9 mouse cellular contexts compared by ENCODE assay signal in genomic region chr2:121295608-121296571, GRCm38 (mm10). TPM values are rescaled to one million over a fixed set of nuclear protein-coding genes. Genes with fewer than 3 reads are reported as not detected.
DNase-seq lines count a peak whose midpoint lies in the region; ATAC-seq and TF ChIP-seq lines count a peak whose summit lies in the region.
"Had no signal": no experiment of that assay in that cellular context is flagged by ENCODE, and none has a peak within 500 bp of the region (broad histone marks: within the 10 kb centered on the region; RNA-seq: fewer than 3 reads in every experiment).

No protein-coding gene starts in this region.

- ATAC-seq in midbrain, postnatal 0 days (ENCODE audit: low FRiP score): peak; percentile 64

- peak; percentile 47 for DNase-seq in kidney, postnatal 10 days
- DNase-seq in kidney, postnatal 25 days: no peak
- DNase-seq in frontal cortex, postnatal 10 days (ENCODE audit: low spot score in 2 of 2): peak; percentile 55 to 69
- DNase-seq in layer of hippocampus, adult 9-11 months: peak; percentile 76
- peak; percentile 80 for DNase-seq in midbrain, postnatal 0 days (ENCODE audit: low spot score)
- peak; percentile 66 for DNase-seq in thymus, postnatal 4 days
- DNase-seq in urinary bladder, postnatal 25 days (ENCODE audit: low spot score): no peak

- H3K4me1 ChIP-seq in brown adipose tissue, adult 24 weeks (ENCODE audit: control insufficient read depth, insufficient read depth, insufficient read length, low read length): peaks cover 6% of the 10 kb centered on the region; the same call in 1 of the 2 replicates
- peaks cover 19% of the 10 kb centered on the region for H3K4me1 ChIP-seq in midbrain, postnatal 0 days (ENCODE audit: insufficient read depth, low read length)

- peak overlapping the region; percentile 81 for H3K9ac ChIP-seq in midbrain, postnatal 0 days (replicated peaks; ENCODE audit: low read length, poor library complexity, severe bottlenecking)

- H3K9me3 ChIP-seq in midbrain, postnatal 0 days (ENCODE audit: low read length): no peaks in the 10 kb centered on the region

- peak overlapping the region; percentile 54 for H3K4me3 ChIP-seq in brown adipose tissue, adult 24 weeks (ENCODE audit: insufficient read depth, low read depth, low read length)
- H3K4me3 ChIP-seq in midbrain, postnatal 0 days (ENCODE audit: low read depth, low read length): peak overlapping the region; percentile 68

- no peak for TF ChIP-seq CTCF in midbrain, postnatal 0 days (IDR thresholded peaks at IDR 0.05)

- peak overlapping the region; percentile 82 for H3K4me2 ChIP-seq in midbrain, postnatal 0 days (ENCODE audit: low read depth, low read length, poor library complexity, severe bottlenecking)

- no peaks in the 10 kb centered on the region for H3K27me3 ChIP-seq in midbrain, postnatal 0 days (ENCODE audit: insufficient read depth, low read length)

- H3K36me3 ChIP-seq in midbrain, postnatal 0 days (ENCODE audit: insufficient read depth, low read length): peaks cover 21% of the 10 kb centered on the region

- no peak overlapping the region for H3K27ac ChIP-seq in brown adipose tissue, adult 24 weeks (replicated peaks; ENCODE audit: low read depth, low read length)
- peak overlapping the region; percentile 89 for H3K27ac ChIP-seq in midbrain, postnatal 0 days (ENCODE audit: low read depth, low read length)

- under 1% methylated on average over 15 of the region's 15 CpGs for WGBS in midbrain, postnatal 0 days

RNA-seq across cellular contexts. Expression of gene Map1a, which starts 6.5 kb away (rescaled TPM):
- polyA plus RNA-seq in brown adipose tissue, adult 24 weeks (2012; ENCODE audit: insufficient read depth, insufficient read length, missing spikeins): 1.2 and 1.5 TPM in 2 replicates
- 137 and 154 TPM in 2 replicates for total RNA-seq in midbrain, postnatal 0 days (2014; rRNA removed)
- polyA plus RNA-seq in midbrain, postnatal 0 days (2015; fragmentation: Nextera tagmentation; extraction: Ambion mirVana): 48.1 and 49.4 TPM in 2 replicates
- total RNA-seq: neutrophil, adult 5-6 weeks had no signal

RNA-seq across cellular contexts. Expression of gene Trp53bp1, which starts 24.7 kb away (rescaled TPM):
- 8.7 and 12.8 TPM in 2 replicates for polyA plus RNA-seq in brown adipose tissue, adult 24 weeks (2012; ENCODE audit: insufficient read depth, insufficient read length, missing spikeins)
- total RNA-seq in midbrain, postnatal 0 days (2014; rRNA removed): 262 and 292 TPM in 2 replicates
- polyA plus RNA-seq in midbrain, postnatal 0 days (2015; fragmentation: Nextera tagmentation; extraction: Ambion mirVana): 90.3 and 93.3 TPM in 2 replicates

RNA-seq across cellular contexts. Expression of gene Ppip5k1, which starts 59.3 kb away (rescaled TPM):
- polyA plus RNA-seq in brown adipose tissue, adult 24 weeks (2012; ENCODE audit: insufficient read depth, insufficient read length, missing spikeins): 64.8 and 79.2 TPM in 2 replicates
- total RNA-seq in midbrain, postnatal 0 days (2014; rRNA removed): 16.9 and 22.1 TPM in 2 replicates
- 18.5 and 20.0 TPM in 2 replicates for polyA plus RNA-seq in midbrain, postnatal 0 days (2015; fragmentation: Nextera tagmentation; extraction: Ambion mirVana)

Comparison
In these comparisons a context has a peak if more than half of its experiments do, and no peak if none do; other contexts are left out.
1. DNase-seq: peak in kidney, postnatal 10 days (single experiment), frontal cortex, postnatal 10 days (2 of 2), layer of hippocampus, adult 9-11 months (single experiment), midbrain, postnatal 0 days (single experiment) and thymus, postnatal 4 days (single experiment); none in kidney, postnatal 25 days (0 of 2) and urinary bladder, postnatal 25 days (single experiment).
2. RNA of gene Map1a, which starts 6.5 kb away (polyA plus RNA-seq): 48.1 to 49.4 TPM in midbrain, postnatal 0 days; 1.2 to 1.5 TPM in brown adipose tissue, adult 24 weeks; every median in the first group is over 10 times any median in the second.